Comparison of ENCODE assay signal across 21 mouse cellular contexts in the genomic region with DNA sequence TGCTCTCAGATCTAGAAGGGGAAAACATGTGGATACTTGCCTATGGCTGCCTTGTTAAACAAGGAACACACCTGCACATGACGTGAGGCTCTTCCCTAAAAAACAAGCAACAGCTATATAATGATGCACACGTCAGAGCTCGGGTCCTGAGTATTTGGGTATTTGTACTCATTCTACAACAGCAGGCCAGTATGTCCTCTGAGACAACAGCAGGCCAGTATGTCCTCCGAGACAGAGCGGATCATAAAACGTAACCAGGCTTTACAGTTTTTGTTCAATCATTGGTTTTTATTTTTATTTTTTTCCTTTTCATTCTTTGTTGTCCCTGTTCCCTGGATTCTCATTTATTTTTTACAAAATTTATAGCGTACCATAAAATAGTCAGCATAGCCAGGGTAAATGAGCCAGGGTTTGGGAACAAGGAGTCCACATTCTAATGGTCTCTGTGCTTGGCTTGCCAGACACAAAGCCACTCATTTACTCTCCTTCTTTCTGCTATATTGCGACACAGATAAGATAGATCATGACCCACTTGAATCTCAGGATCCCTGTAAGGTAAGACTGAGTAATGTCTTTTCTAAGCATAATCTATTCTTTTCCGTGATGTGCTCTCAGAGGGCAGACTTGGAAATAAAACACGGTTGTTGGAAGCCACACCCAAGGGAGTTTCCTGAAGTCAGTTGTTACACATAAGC.
"Had no signal": no experiment of that assay in that cellular context is flagged by ENCODE, and none has a peak within 500 bp of the region (broad histone marks: within the 10 kb centered on the region; RNA-seq: fewer than 3 reads in every experiment).

No protein-coding gene starts in this region.

- ATAC-seq: midbrain, embryonic 15.5 days had no signal

- H3K4me1 ChIP-seq: liver, embryonic 13.5 days; midbrain, embryonic 12.5 days had no signal

- H3K4me3 ChIP-seq: kidney, embryonic 15.5 days; limb, embryonic 10.5 days; limb, embryonic 13.5 days; liver, embryonic 13.5 days; midbrain, embryonic 12.5 days; midbrain, embryonic 15.5 days; neural tube, embryonic 12.5 days had no signal

- H3K9me3 ChIP-seq: kidney, embryonic 15.5 days; limb, embryonic 10.5 days; limb, embryonic 13.5 days; liver, embryonic 13.5 days; midbrain, embryonic 12.5 days; midbrain, embryonic 15.5 days; neural tube, embryonic 12.5 days had no signal

- H3K4me2 ChIP-seq: kidney, embryonic 15.5 days; limb, embryonic 13.5 days; liver, embryonic 13.5 days; midbrain, embryonic 12.5 days; midbrain, embryonic 15.5 days; neural tube, embryonic 12.5 days had no signal

- H3K9ac ChIP-seq: kidney, embryonic 15.5 days; limb, embryonic 13.5 days; liver, embryonic 13.5 days; midbrain, embryonic 12.5 days; midbrain, embryonic 15.5 days; neural tube, embryonic 12.5 days had no signal

- H3K27ac ChIP-seq: kidney, embryonic 15.5 days; limb, embryonic 13.5 days; liver, embryonic 13.5 days; midbrain, embryonic 12.5 days; midbrain, embryonic 15.5 days; neural tube, embryonic 12.5 days had no signal

- H3K27me3 ChIP-seq: kidney, embryonic 15.5 days; limb, embryonic 13.5 days; liver, embryonic 13.5 days; midbrain, embryonic 12.5 days; neural tube, embryonic 12.5 days had no signal

- H3K36me3 ChIP-seq: kidney, embryonic 15.5 days; limb, embryonic 10.5 days; limb, embryonic 13.5 days; liver, embryonic 13.5 days; midbrain, embryonic 12.5 days; midbrain, embryonic 15.5 days; neural tube, embryonic 12.5 days had no signal

- DNase-seq: kidney, adult 11 months; kidney, adult 8-10 months; kidney, postnatal 10 days; kidney, postnatal 36 days; liver; liver, embryonic 13.5 days; lung, adult 2 months; lung, postnatal 14 days; lung, postnatal 4 days; right cerebral cortex, adult 18-20 months; right cerebral cortex, postnatal 14 days; right cerebral cortex, postnatal 4 days; spleen, adult 18-20 months; thymus, adult 18-20 months; thymus, postnatal 36 days had no signal
